27 mouse cellular contexts compared by ENCODE assay signal in the genomic region with DNA sequence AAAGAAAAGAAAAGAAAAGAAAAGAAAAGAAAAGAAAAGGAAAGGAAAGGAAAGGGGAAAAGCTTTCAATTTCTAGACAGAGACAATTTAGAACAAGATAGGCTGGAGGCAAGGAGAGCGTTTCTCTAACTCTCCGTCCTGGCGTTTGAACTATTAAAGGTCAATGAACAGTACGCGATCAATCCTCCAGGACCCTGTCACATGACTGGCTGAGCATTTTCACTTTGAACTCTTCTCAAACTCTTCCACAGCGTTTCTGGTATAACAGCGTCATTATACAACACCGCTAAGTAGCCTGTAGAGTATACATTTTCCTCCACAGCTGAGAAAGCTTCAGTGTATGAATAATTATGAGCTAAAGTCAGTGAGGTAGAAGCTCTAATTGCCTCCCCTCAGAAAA. TPM values are rescaled to one million over a fixed set of nuclear protein-coding genes. Genes with fewer than 3 reads are reported as not detected.
A peak's percentile ranks its signal among the peaks of the same experiment; 100 is the strongest.
DNase-seq lines count a peak whose midpoint lies in the region; ATAC-seq and TF ChIP-seq lines count a peak whose summit lies in the region.
"Had no signal": no experiment of that assay in that cellular context is flagged by ENCODE, and none has a peak within 500 bp of the region (broad histone marks: within the 10 kb centered on the region; RNA-seq: fewer than 3 reads in every experiment).

No protein-coding gene starts in this region.

- H3K4me3 ChIP-seq in intestine, embryonic 15.5 days (replicated peaks), result no peak overlapping the region
- no peak overlapping the region for H3K4me3 ChIP-seq in intestine, embryonic 16.5 days (ENCODE audit: low read length)
- H3K4me3 ChIP-seq in kidney, embryonic 15.5 days (replicated peaks), result no peak overlapping the region
- no peak overlapping the region for H3K4me3 ChIP-seq in brown adipose tissue, adult 24 weeks (ENCODE audit: insufficient read depth, low read depth, low read length)
- no peak overlapping the region for H3K4me3 ChIP-seq in kidney, postnatal 0 days (replicated peaks; ENCODE audit: low read depth, low read length)
- H3K4me3 ChIP-seq in forebrain, embryonic 13.5 days, result no peak overlapping the region
- H3K4me3 ChIP-seq in thymus, adult 2 months (ENCODE audit: control insufficient read depth, insufficient read depth, low read length), result no peak overlapping the region
- H3K4me3 ChIP-seq: embryonic facial prominence, embryonic 12.5 days; forebrain, embryonic 15.5 days; hindbrain, embryonic 12.5 days; liver, embryonic 13.5 days; megakaryocyte, embryonic 14.5 days; midbrain, embryonic 12.5 days; myocyte; neural tube, embryonic 12.5 days had no signal

- no peak overlapping the region for H3K9ac ChIP-seq in intestine, embryonic 15.5 days
- H3K9ac ChIP-seq in intestine, embryonic 16.5 days (ENCODE audit: low read depth, low read length), result no peak overlapping the region
- no peak overlapping the region for H3K9ac ChIP-seq in kidney, embryonic 15.5 days
- no peak overlapping the region for H3K9ac ChIP-seq in kidney, postnatal 0 days (ENCODE audit: low read depth, low read length)
- no peak overlapping the region for H3K9ac ChIP-seq in forebrain, embryonic 13.5 days
- H3K9ac ChIP-seq: embryonic facial prominence, embryonic 12.5 days; forebrain, embryonic 15.5 days; hindbrain, embryonic 12.5 days; liver, embryonic 13.5 days; lung, embryonic 14.5 days; midbrain, embryonic 12.5 days; neural tube, embryonic 12.5 days had no signal

- WGBS in intestine, embryonic 15.5 days, result 39% methylated on average over 8 of the region's 8 CpGs
- 38% methylated on average over 8 of the region's 8 CpGs for WGBS in intestine, embryonic 16.5 days
- WGBS in kidney, embryonic 15.5 days, result 54% methylated on average over 8 of the region's 8 CpGs
- 51% methylated on average over 8 of the region's 8 CpGs for WGBS in kidney, postnatal 0 days
- 57% methylated on average over 8 of the region's 8 CpGs for WGBS in forebrain, embryonic 13.5 days
- 84% methylated on average over 8 of the region's 8 CpGs for WGBS in thymus, adult 2 months

- H3K4me1 ChIP-seq in intestine, embryonic 15.5 days (replicated peaks), result 0 out of 2 replicates have a peak, but pooled peaks cover 4% of the 10 kb centered on the region
- H3K4me1 ChIP-seq in intestine, embryonic 16.5 days (ENCODE audit: control insufficient read depth, insufficient read depth, low read length), result peaks cover 10% of the 10 kb centered on the region
- peaks cover 33% of the 10 kb centered on the region for H3K4me1 ChIP-seq in kidney, embryonic 15.5 days
- H3K4me1 ChIP-seq in brown adipose tissue, adult 24 weeks (ENCODE audit: control insufficient read depth, insufficient read depth, insufficient read length, low read length), result no peaks in the 10 kb centered on the region
- H3K4me1 ChIP-seq in kidney, postnatal 0 days (replicated peaks; ENCODE audit: insufficient read depth, low read length), result peaks cover 4% of the 10 kb centered on the region; the same call in 1 of the 2 replicates
- peaks cover 22% of the 10 kb centered on the region for H3K4me1 ChIP-seq in forebrain, embryonic 13.5 days
- H3K4me1 ChIP-seq in thymus, adult 2 months (replicated peaks; ENCODE audit: control insufficient read depth, insufficient read depth, low read length), result peaks cover 2% of the 10 kb centered on the region; the same call in 1 of the 2 replicates

- TF ChIP-seq POLR2A in thymus, adult 2 months (IDR thresholded peaks at IDR 0.05; ENCODE audit: control insufficient read depth, extremely low read depth, insufficient read depth, low read length, poor library complexity), result no peak

- no peaks in the 10 kb centered on the region for H3K9me3 ChIP-seq in intestine, embryonic 15.5 days
- H3K9me3 ChIP-seq in intestine, embryonic 16.5 days (ENCODE audit: control insufficient read depth, low read length), result no peaks in the 10 kb centered on the region
- no peaks in the 10 kb centered on the region for H3K9me3 ChIP-seq in kidney, embryonic 15.5 days (replicated peaks)
- H3K9me3 ChIP-seq in kidney, postnatal 0 days (replicated peaks; ENCODE audit: low read length), result no peaks in the 10 kb centered on the region
- H3K9me3 ChIP-seq in forebrain, embryonic 13.5 days (replicated peaks), result no peaks in the 10 kb centered on the region
- H3K9me3 ChIP-seq: embryonic facial prominence, embryonic 12.5 days; forebrain, embryonic 15.5 days; hindbrain, embryonic 12.5 days; liver, embryonic 13.5 days; megakaryocyte, embryonic 14.5 days; midbrain, embryonic 12.5 days; neural tube, embryonic 12.5 days had no signal

- TF ChIP-seq CTCF in kidney, postnatal 0 days (IDR thresholded peaks at IDR 0.05; ENCODE audit: low read depth), result no peak
- no peak for TF ChIP-seq CTCF in thymus, adult 2 months (IDR thresholded peaks at IDR 0.05; ENCODE audit: borderline replicate concordance, control insufficient read depth, extremely low read depth, insufficient read depth, low read length, poor library complexity)

- H3K27me3 ChIP-seq in intestine, embryonic 15.5 days (replicated peaks), result no peaks in the 10 kb centered on the region
- H3K27me3 ChIP-seq in intestine, embryonic 16.5 days (replicated peaks; ENCODE audit: control insufficient read depth, insufficient read depth, low read length), result no peaks in the 10 kb centered on the region
- no peaks in the 10 kb centered on the region for H3K27me3 ChIP-seq in kidney, embryonic 15.5 days
- H3K27me3 ChIP-seq in kidney, postnatal 0 days (ENCODE audit: insufficient read depth, low read length), result no peaks in the 10 kb centered on the region
- H3K27me3 ChIP-seq in forebrain, embryonic 13.5 days, result peaks cover 8% of the 10 kb centered on the region; the same call in 1 of the 2 replicates
- no peaks in the 10 kb centered on the region for H3K27me3 ChIP-seq in thymus, adult 2 months (ENCODE audit: control insufficient read depth, insufficient read depth, low read length)
- H3K27me3 ChIP-seq: embryonic facial prominence, embryonic 12.5 days; forebrain, embryonic 15.5 days; hindbrain, embryonic 12.5 days; neural tube, embryonic 12.5 days; Patski had no signal

- H3K4me2 ChIP-seq in intestine, embryonic 15.5 days (replicated peaks), result 0 out of 2 replicates have a peak overlapping the region, but pooled peaks have one; percentile 17
- H3K4me2 ChIP-seq in intestine, embryonic 16.5 days (ENCODE audit: low read depth, low read length), result no peak overlapping the region
- H3K4me2 ChIP-seq in kidney, embryonic 15.5 days, result no peak overlapping the region
- no peak overlapping the region for H3K4me2 ChIP-seq in kidney, postnatal 0 days (ENCODE audit: low read length)
- H3K4me2 ChIP-seq in forebrain, embryonic 13.5 days, result no peak overlapping the region
- H3K4me2 ChIP-seq: embryonic facial prominence, embryonic 12.5 days; forebrain, embryonic 15.5 days; hindbrain, embryonic 12.5 days; liver, embryonic 13.5 days; lung, embryonic 14.5 days; midbrain, embryonic 12.5 days; neural tube, embryonic 12.5 days had no signal

- peak; percentile 88 for DNase-seq in kidney, adult 9 months
- no peak for DNase-seq in kidney, postnatal 0 days (ENCODE audit: low spot score)
- DNase-seq in thymus, adult 2 months, result no peak
- DNase-seq: adrenal gland, postnatal 10 days; cerebellum, adult 11-12 months; cerebellum, adult 9-11 months; embryo, embryonic 11 days; layer of hippocampus, postnatal 36 days; liver, embryonic 13.5 days; lung, embryonic 14.5 days; lung, postnatal 4 days; right cerebral cortex, adult 18-20 months; thymus, postnatal 4 days had no signal

- H3K36me3 ChIP-seq in intestine, embryonic 15.5 days, result no peaks in the 10 kb centered on the region
- H3K36me3 ChIP-seq in intestine, embryonic 16.5 days (ENCODE audit: control insufficient read depth, insufficient read depth, low read length), result no peaks in the 10 kb centered on the region
- H3K36me3 ChIP-seq in kidney, embryonic 15.5 days, result no peaks in the 10 kb centered on the region
- no peaks in the 10 kb centered on the region for H3K36me3 ChIP-seq in kidney, postnatal 0 days (ENCODE audit: insufficient read depth, low read length)
- no peaks in the 10 kb centered on the region for H3K36me3 ChIP-seq in forebrain, embryonic 13.5 days (ENCODE audit: poor library complexity, severe bottlenecking)
- H3K36me3 ChIP-seq in thymus, adult 2 months (ENCODE audit: control insufficient read depth, insufficient read depth, low read length), result no peaks in the 10 kb centered on the region
- H3K36me3 ChIP-seq: embryonic facial prominence, embryonic 12.5 days; forebrain, embryonic 15.5 days; hindbrain, embryonic 12.5 days; liver, embryonic 13.5 days; midbrain, embryonic 12.5 days; neural tube, embryonic 12.5 days had no signal

- ATAC-seq in intestine, embryonic 15.5 days, result no peak
- ATAC-seq in intestine, embryonic 16.5 days, result no peak
- no peak for ATAC-seq in kidney, embryonic 15.5 days (replicated peaks; ENCODE audit: low FRiP score)
- ATAC-seq in kidney, postnatal 0 days (replicated peaks; ENCODE audit: low FRiP score, low read depth), result no peak
- no peak for ATAC-seq in forebrain, embryonic 13.5 days
- ATAC-seq: forebrain, embryonic 15.5 days; hindbrain, postnatal 0 days; Patski had no signal

- H3K27ac ChIP-seq in intestine, embryonic 15.5 days, result no peak overlapping the region
- no peak overlapping the region for H3K27ac ChIP-seq in intestine, embryonic 16.5 days (ENCODE audit: low read length)
- no peak overlapping the region for H3K27ac ChIP-seq in kidney, embryonic 15.5 days
- peak overlapping the region; percentile 34; the same call in 1 of the 2 replicates for H3K27ac ChIP-seq in brown adipose tissue, adult 24 weeks (replicated peaks; ENCODE audit: low read depth, low read length)
- H3K27ac ChIP-seq in kidney, postnatal 0 days, result 0 out of 2 replicates have a peak overlapping the region, but pooled peaks have one; percentile 54
- no peak overlapping the region for H3K27ac ChIP-seq in forebrain, embryonic 13.5 days
- H3K27ac ChIP-seq in thymus, adult 2 months (ENCODE audit: control insufficient read depth, insufficient read depth, low read length), result no peak overlapping the region
- H3K27ac ChIP-seq: embryonic facial prominence, embryonic 12.5 days; forebrain, embryonic 15.5 days; hindbrain, embryonic 12.5 days; hindbrain, postnatal 0 days; midbrain, embryonic 12.5 days; neural tube, embryonic 12.5 days had no signal

RNA-seq across cellular contexts. Expression of gene Errfi1, which starts 1.7 kb away (rescaled TPM):
- polyA plus RNA-seq in intestine, embryonic 15.5 days (2015; fragmentation: Nextera tagmentation; extraction: Ambion mirVana), result 27.8 and 28.1 TPM in 2 replicates
- polyA plus RNA-seq in intestine, embryonic 16.5 days (2015; fragmentation: Nextera tagmentation; extraction: Ambion mirVana), result 28.0 and 28.2 TPM in 2 replicates
- 29.3 and 34.2 TPM in 2 replicates for polyA plus RNA-seq in kidney, embryonic 15.5 days (2015; fragmentation: Nextera tagmentation; extraction: Ambion mirVana)
- 14.8 and 32.1 TPM in 2 replicates for polyA plus RNA-seq in brown adipose tissue, adult 24 weeks (2012; ENCODE audit: insufficient read depth, insufficient read length, missing spikeins)
- 34.1 and 35.5 TPM in 2 replicates for polyA plus RNA-seq in kidney, postnatal 0 days (2015; fragmentation: Nextera tagmentation; extraction: Ambion mirVana)
- polyA plus RNA-seq in forebrain, embryonic 13.5 days (2015; fragmentation: Nextera tagmentation; extraction: Ambion mirVana), result 13.7 TPM in 2 replicates
- 12.4 and 17.2 TPM in 2 replicates for polyA plus RNA-seq in thymus, adult 2 months (2012; rRNA removed)

Comparison
In these comparisons a context has a peak if more than half of its experiments do, and no peak if none do; other contexts are left out.
1. H3K27ac ChIP-seq: peak in brown adipose tissue, adult 24 weeks (single experiment) and kidney, postnatal 0 days (single experiment); none in intestine, embryonic 15.5 days (single experiment), intestine, embryonic 16.5 days (single experiment), kidney, embryonic 15.5 days (single experiment), forebrain, embryonic 13.5 days (single experiment) and thymus, adult 2 months (single experiment).